ENCODE assay signal across 23 mouse cellular contexts in genomic region chr8:105805346-105805745, GRCm38 (mm10). TPM values are rescaled to one million over a fixed set of nuclear protein-coding genes. Genes with fewer than 3 reads are reported as not detected.
DNase-seq lines count a peak whose midpoint lies in the region; ATAC-seq and TF ChIP-seq lines count a peak whose summit lies in the region.
"Had no signal": no experiment of that assay in that cellular context is flagged by ENCODE, and none has a peak within 500 bp of the region (broad histone marks: within the 10 kb centered on the region; RNA-seq: fewer than 3 reads in every experiment).

No protein-coding gene starts in this region.

- no peak overlapping the region for H3K4me3 ChIP-seq in heart, embryonic 11.5 days (ENCODE audit: low read depth, low read length)
- no peak overlapping the region for H3K4me3 ChIP-seq in lung, postnatal 0 days (ENCODE audit: low read depth, low read length)
- no peak overlapping the region for H3K4me3 ChIP-seq in liver, embryonic 13.5 days (replicated peaks)
- no peak overlapping the region for H3K4me3 ChIP-seq in stomach, embryonic 16.5 days (replicated peaks; ENCODE audit: low read length)
- H3K4me3 ChIP-seq: embryonic facial prominence, embryonic 13.5 days; heart, embryonic 15.5 days; midbrain, embryonic 15.5 days had no signal

- peaks cover 8% of the 10 kb centered on the region for H3K4me1 ChIP-seq in heart, embryonic 11.5 days (ENCODE audit: control insufficient read depth, insufficient read depth, low read length)
- H3K4me1 ChIP-seq in lung, postnatal 0 days (ENCODE audit: insufficient read depth, low read depth, low read length) = peaks cover 12% of the 10 kb centered on the region
- H3K4me1 ChIP-seq in liver, embryonic 13.5 days (replicated peaks) = peaks cover 92% of the 10 kb centered on the region
- peaks cover 7% of the 10 kb centered on the region; the same call in 1 of the 2 replicates for H3K4me1 ChIP-seq in stomach, embryonic 16.5 days (ENCODE audit: control insufficient read depth, insufficient read depth, low read length)
- H3K4me1 ChIP-seq: embryonic facial prominence, embryonic 13.5 days; midbrain, embryonic 15.5 days had no signal

- no peak for TF ChIP-seq CTCF in lung, postnatal 0 days (IDR thresholded peaks at IDR 0.05)

- H3K27ac ChIP-seq in heart, embryonic 11.5 days (ENCODE audit: low read depth, low read length) = 0 out of 2 replicates have a peak overlapping the region, but pooled peaks have one; percentile 41
- peak overlapping the region; percentile 57 for H3K27ac ChIP-seq in lung, postnatal 0 days (ENCODE audit: low read length)
- peak overlapping the region; percentile 74 for H3K27ac ChIP-seq in liver, embryonic 13.5 days
- peak overlapping the region; percentile 67 for H3K27ac ChIP-seq in stomach, embryonic 16.5 days (ENCODE audit: low read length)
- H3K27ac ChIP-seq: embryonic facial prominence, embryonic 13.5 days; heart, embryonic 15.5 days; midbrain, embryonic 15.5 days had no signal

- no peak for TF ChIP-seq EP300 in lung, postnatal 0 days (IDR thresholded peaks at IDR 0.05)

- H3K9me3 ChIP-seq in heart, embryonic 11.5 days (replicated peaks; ENCODE audit: control insufficient read depth, low read length) = no peaks in the 10 kb centered on the region
- no peaks in the 10 kb centered on the region for H3K9me3 ChIP-seq in lung, postnatal 0 days (ENCODE audit: low read length)
- H3K9me3 ChIP-seq in liver, embryonic 13.5 days (replicated peaks) = no peaks in the 10 kb centered on the region
- no peaks in the 10 kb centered on the region for H3K9me3 ChIP-seq in stomach, embryonic 16.5 days (replicated peaks; ENCODE audit: control insufficient read depth, low read length)
- H3K9me3 ChIP-seq: embryonic facial prominence, embryonic 13.5 days; heart, embryonic 15.5 days; midbrain, embryonic 15.5 days had no signal

- WGBS in heart, embryonic 11.5 days (ENCODE audit: insufficient replicate concordance) = 70% methylated on average over 3 of the region's 3 CpGs
- WGBS in lung, postnatal 0 days = 62% methylated on average over 3 of the region's 3 CpGs
- WGBS in liver, embryonic 13.5 days (ENCODE audit: insufficient replicate concordance) = 82% methylated on average over 3 of the region's 3 CpGs
- 65% methylated on average over 3 of the region's 3 CpGs for WGBS in stomach, embryonic 16.5 days

- no peak overlapping the region for H3K4me2 ChIP-seq in heart, embryonic 11.5 days
- H3K4me2 ChIP-seq in lung, postnatal 0 days (replicated peaks; ENCODE audit: low read depth, low read length) = no peak overlapping the region
- no peak overlapping the region for H3K4me2 ChIP-seq in liver, embryonic 13.5 days
- no peak overlapping the region for H3K4me2 ChIP-seq in stomach, embryonic 16.5 days (ENCODE audit: low read depth, low read length)
- H3K4me2 ChIP-seq: embryonic facial prominence, embryonic 13.5 days; heart, embryonic 15.5 days; midbrain, embryonic 15.5 days had no signal

- no peak overlapping the region for H3K9ac ChIP-seq in heart, embryonic 11.5 days (ENCODE audit: low read depth, low read length)
- no peak overlapping the region for H3K9ac ChIP-seq in lung, postnatal 0 days (replicated peaks; ENCODE audit: low read depth)
- peak overlapping the region; percentile 31; the same call in 1 of the 2 replicates for H3K9ac ChIP-seq in liver, embryonic 13.5 days
- H3K9ac ChIP-seq in stomach, embryonic 16.5 days (ENCODE audit: low read length) = no peak overlapping the region; the same call in 1 of the 2 replicates
- H3K9ac ChIP-seq: embryonic facial prominence, embryonic 13.5 days; heart, embryonic 15.5 days; midbrain, embryonic 15.5 days had no signal

- no peaks in the 10 kb centered on the region for H3K36me3 ChIP-seq in heart, embryonic 11.5 days (ENCODE audit: control insufficient read depth, insufficient read depth, low read length)
- no peaks in the 10 kb centered on the region for H3K36me3 ChIP-seq in lung, postnatal 0 days (ENCODE audit: insufficient read depth, low read length)
- H3K36me3 ChIP-seq in liver, embryonic 13.5 days = peaks cover 72% of the 10 kb centered on the region
- no peaks in the 10 kb centered on the region for H3K36me3 ChIP-seq in stomach, embryonic 16.5 days (ENCODE audit: control insufficient read depth, insufficient read depth, low read length)
- H3K36me3 ChIP-seq: midbrain, embryonic 15.5 days had no signal

- no peak for DNase-seq in heart, adult 8-10 months (ENCODE audit: low spot score)
- no peak for DNase-seq in lung, postnatal 0 days (ENCODE audit: low spot score)
- no peak for DNase-seq in lung, postnatal 25 days (ENCODE audit: low spot score)
- DNase-seq in liver, embryonic 13.5 days = no peak
- no peak for DNase-seq in adrenal gland, postnatal 4 days (ENCODE audit: low spot score in 2 of 2)
- DNase-seq in left cerebral cortex, postnatal 14 days (ENCODE audit: low spot score in 2 of 2) = no peak
- DNase-seq: adrenal gland, adult 8-10 months; cerebellum, adult 11 months; cerebellum, postnatal 10 days; gastrocnemius, postnatal 14 days; heart, adult 18-20 months; left cerebral cortex, postnatal 4 days; lung, adult 18-20 months; lung, postnatal 36 days; right cerebral cortex, postnatal 4 days; thymus, postnatal 25 days had no signal

- intact Hi-C loops in left cerebral cortex, postnatal 14 days (cut with DNase I) = no loop called here

- no peak for ATAC-seq in heart, embryonic 11.5 days (replicated peaks; ENCODE audit: insufficient number of reproducible peaks, low FRiP score, low TSS enrichment)
- ATAC-seq in lung, postnatal 0 days = peak; percentile 29; the same call in 1 of the 2 replicates
- ATAC-seq in liver, embryonic 13.5 days (ENCODE audit: low read depth) = no peak
- ATAC-seq in stomach, embryonic 16.5 days (ENCODE audit: insufficient read depth, low FRiP score) = no peak
- ATAC-seq: midbrain, embryonic 15.5 days had no signal

- no peaks in the 10 kb centered on the region for H3K27me3 ChIP-seq in heart, embryonic 11.5 days (ENCODE audit: control insufficient read depth, insufficient read depth, low read length)
- H3K27me3 ChIP-seq in lung, postnatal 0 days (replicated peaks; ENCODE audit: insufficient read depth, low read length) = no peaks in the 10 kb centered on the region
- H3K27me3 ChIP-seq in liver, embryonic 13.5 days = no peaks in the 10 kb centered on the region
- no peaks in the 10 kb centered on the region for H3K27me3 ChIP-seq in stomach, embryonic 16.5 days (ENCODE audit: control insufficient read depth, insufficient read depth, low read length)
- H3K27me3 ChIP-seq: embryonic facial prominence, embryonic 13.5 days; midbrain, embryonic 15.5 days had no signal

RNA-seq across cellular contexts. Expression of gene Ranbp10, which starts 21.8 kb away (rescaled TPM):
- 11.4 and 14.3 TPM in 2 replicates for polyA plus RNA-seq in heart, embryonic 11.5 days (2014; fragmentation: Nextera tagmentation; extraction: Ambion mirVana)
- total RNA-seq in heart, adult 8-10 months (2022) = 10 to 100 TPM; 17.4 to 20.0 (median 18.7) TPM
- polyA plus RNA-seq in lung, postnatal 0 days (2015; fragmentation: Nextera tagmentation; extraction: Ambion mirVana) = 10.5 and 10.9 TPM in 2 replicates
- 36.1 and 36.2 TPM in 2 replicates for polyA plus RNA-seq in liver, embryonic 13.5 days (2015; fragmentation: Nextera tagmentation; extraction: Ambion mirVana)
- 13.7 and 14.1 TPM in 2 replicates for polyA plus RNA-seq in stomach, embryonic 16.5 days (2015; fragmentation: Nextera tagmentation; extraction: Ambion mirVana)
- 10 to 100 TPM; 36.5 to 37.6 TPM for total RNA-seq in adrenal gland, postnatal 4 days (2021)
- total RNA-seq in left cerebral cortex, postnatal 14 days (2021) = 10 to 100 TPM; 24.6 to 26.4 TPM

RNA-seq across cellular contexts. Expression of gene Tsnaxip1, which starts 22.2 kb away (rescaled TPM):
- 0.07 and 0.13 TPM in 2 replicates for polyA plus RNA-seq in heart, embryonic 11.5 days (2014; fragmentation: Nextera tagmentation; extraction: Ambion mirVana)
- not detected for total RNA-seq in heart, adult 8-10 months (2022)
- polyA plus RNA-seq in lung, postnatal 0 days (2015; fragmentation: Nextera tagmentation; extraction: Ambion mirVana) = 2.9 and 3.7 TPM in 2 replicates
- 0.06 and 0.08 TPM in 2 replicates for polyA plus RNA-seq in liver, embryonic 13.5 days (2015; fragmentation: Nextera tagmentation; extraction: Ambion mirVana)
- polyA plus RNA-seq in stomach, embryonic 16.5 days (2015; fragmentation: Nextera tagmentation; extraction: Ambion mirVana) = 0.10 and 0.18 TPM in 2 replicates
- not detected for total RNA-seq in adrenal gland, postnatal 4 days (2021)
- under 1 TPM in 1 of 2 experiments, not detected in 1; 0.18 TPM for total RNA-seq in left cerebral cortex, postnatal 14 days (2021)
- total RNA-seq: adrenal gland, adult 8-10 months; gastrocnemius, postnatal 14 days; heart, adult 18-20 months; hematopoietic stem cell, adult 5-6 weeks; megakaryocyte-erythroid progenitor cell, adult 5-6 weeks had no signal

RNA-seq across cellular contexts. Expression of gene Gfod2, which starts 46.9 kb away (rescaled TPM):
- polyA plus RNA-seq in heart, embryonic 11.5 days (2014; fragmentation: Nextera tagmentation; extraction: Ambion mirVana) = 8.0 and 10.9 TPM in 2 replicates
- total RNA-seq in heart, adult 8-10 months (2022) = 1 to 10 TPM; 2.8 to 3.9 (median 3.5) TPM
- 19.5 and 24.4 TPM in 2 replicates for polyA plus RNA-seq in lung, postnatal 0 days (2015; fragmentation: Nextera tagmentation; extraction: Ambion mirVana)
- polyA plus RNA-seq in liver, embryonic 13.5 days (2015; fragmentation: Nextera tagmentation; extraction: Ambion mirVana) = 2.6 and 3.1 TPM in 2 replicates
- 18.1 and 24.7 TPM in 2 replicates for polyA plus RNA-seq in stomach, embryonic 16.5 days (2015; fragmentation: Nextera tagmentation; extraction: Ambion mirVana)
- 10 to 100 TPM in 1 of 2 experiments, 1 to 10 TPM in 1; 8.3 to 11.6 TPM for total RNA-seq in adrenal gland, postnatal 4 days (2021)
- total RNA-seq in left cerebral cortex, postnatal 14 days (2021) = 10 to 100 TPM; 20.6 to 20.9 TPM

RNA-seq across cellular contexts. Expression of gene Cenpt, which starts 47.7 kb away (rescaled TPM):
- 45.7 and 47.9 TPM in 2 replicates for polyA plus RNA-seq in heart, embryonic 11.5 days (2014; fragmentation: Nextera tagmentation; extraction: Ambion mirVana)
- total RNA-seq in heart, adult 8-10 months (2022) = 1 to 10 TPM; 2.0 to 2.6 (median 2.5) TPM
- 14.3 and 15.9 TPM in 2 replicates for polyA plus RNA-seq in lung, postnatal 0 days (2015; fragmentation: Nextera tagmentation; extraction: Ambion mirVana)
- polyA plus RNA-seq in liver, embryonic 13.5 days (2015; fragmentation: Nextera tagmentation; extraction: Ambion mirVana) = 21.5 and 22.3 TPM in 2 replicates
- 39.4 and 41.0 TPM in 2 replicates for polyA plus RNA-seq in stomach, embryonic 16.5 days (2015; fragmentation: Nextera tagmentation; extraction: Ambion mirVana)
- total RNA-seq in adrenal gland, postnatal 4 days (2021) = 10 to 100 TPM; 15.9 to 21.7 TPM
- 10 to 100 TPM; 17.6 to 17.7 TPM for total RNA-seq in left cerebral cortex, postnatal 14 days (2021)

RNA-seq across cellular contexts. Expression of gene Thap11, which starts 49.6 kb away (rescaled TPM):
- polyA plus RNA-seq in heart, embryonic 11.5 days (2014; fragmentation: Nextera tagmentation; extraction: Ambion mirVana) = 47.2 and 49.8 TPM in 2 replicates
- 10 to 100 TPM; 26.4 to 30.7 (median 28.0) TPM for total RNA-seq in heart, adult 8-10 months (2022)
- polyA plus RNA-seq in lung, postnatal 0 days (2015; fragmentation: Nextera tagmentation; extraction: Ambion mirVana) = 46.3 and 50.1 TPM in 2 replicates
- 38.2 and 40.7 TPM in 2 replicates for polyA plus RNA-seq in liver, embryonic 13.5 days (2015; fragmentation: Nextera tagmentation; extraction: Ambion mirVana)
- polyA plus RNA-seq in stomach, embryonic 16.5 days (2015; fragmentation: Nextera tagmentation; extraction: Ambion mirVana) = 49.3 and 54.5 TPM in 2 replicates
- total RNA-seq in adrenal gland, postnatal 4 days (2021) = 10 to 100 TPM; 40.0 to 42.2 TPM
- total RNA-seq in left cerebral cortex, postnatal 14 days (2021) = 10 to 100 TPM; 34.7 to 38.5 TPM
